Mouse (Mus musculus) CH12.LX (cell line): ENCODE data around the gene Slc39a7. TPM values are rescaled to one million over a fixed set of nuclear protein-coding genes. Genes with fewer than 3 reads are reported as not detected.
"Not testable (repeated sequence)": the region's sequence is repeated elsewhere in the genome, so short reads cannot be mapped to it uniquely, and the experiment has no call there.

Experiments used
- DNase-seq: peaks from one replicate; pipeline ENCODE4 v3.0.0-alpha.2; 2013; ENCODE audit errors: extremely low read depth
- H3K27ac ChIP-seq: 2 replicates; pipeline ENCODE4 v1.5.1; 2012; ENCODE audit warnings: low read depth, mild to moderate bottlenecking, control low read depth, moderate library complexity; ENCODE audit not compliant: insufficient read depth
- H3K27me3 ChIP-seq: replicated peaks from 2 replicates; pipeline ENCODE3; 2012; ENCODE audit warnings: inconsistent platforms
- H3K36me3 ChIP-seq, 2 experiments: replicated peaks in 1 of 2; 2 replicates each; pipeline versions ENCODE3 to v1.6.1; 2012; ENCODE audit warnings: inconsistent platforms in 1 of 2, low read length in 1 of 2, mild to moderate bottlenecking in 1 of 2, mixed read lengths in 1 of 2, moderate library complexity in 1 of 2; ENCODE audit not compliant: control insufficient read depth in 1 of 2, insufficient read depth in 1 of 2
- H3K4me1 ChIP-seq, 2 experiments: 2 replicates each; pipeline ENCODE4 v1.6.1; 2012; ENCODE audit warnings: inconsistent platforms in 1 of 2, moderate library complexity in 1 of 2; ENCODE audit not compliant: insufficient read depth in 2 of 2, control insufficient read depth in 1 of 2
- H3K4me2 ChIP-seq: 2 replicates; pipeline ENCODE4 v1.6.1; 2012; ENCODE audit warnings: low read depth, mild to moderate bottlenecking, control low read depth; ENCODE audit not compliant: poor library complexity, insufficient read depth, severe bottlenecking
- H3K4me3 ChIP-seq, 3 experiments: fragments of 150-350 bp in 1 of 3; sonication (generic) in 1 of 3; replicated peaks in 1 of 3; 2 replicates each; pipeline versions ENCODE3 to v1.5.1; 2011 to 2012; ENCODE audit warnings: low read depth in 2 of 3, low read length in 2 of 3, mild to moderate bottlenecking in 2 of 3, moderate library complexity in 2 of 3, control low read depth in 1 of 3, improper control_type of control experiment in 1 of 3, inconsistent platforms in 1 of 3, mixed read lengths in 1 of 3; ENCODE audit not compliant: poor library complexity in 1 of 3
- H3K79me2 ChIP-seq: replicated peaks from 2 replicates; pipeline ENCODE4 v1.6.1; 2012; ENCODE audit warnings: mild to moderate bottlenecking, moderate library complexity; ENCODE audit not compliant: control insufficient read depth, poor library complexity, insufficient read depth, severe bottlenecking; ENCODE audit errors: extremely low read depth
- H3K9ac ChIP-seq: 2 replicates; pipeline ENCODE4 v1.6.1; 2012; ENCODE audit warnings: low read depth, mild to moderate bottlenecking, control low read depth, moderate library complexity; ENCODE audit not compliant: insufficient read depth
- H3K9me3 ChIP-seq: replicated peaks from 2 replicates; pipeline ENCODE3; 2012; ENCODE audit warnings: low read length, inconsistent platforms, mixed read lengths
- CHD1 ChIP-seq: IDR thresholded peaks from 2 replicates; pipeline ENCODE4 v1.6.1; 2012; ENCODE audit warnings: low read depth, low read length, improper control_type of control experiment, inconsistent platforms
- CTCF ChIP-seq, 2 experiments: IDR thresholded peaks in 1 of 2; conservative IDR thresholded peaks in 1 of 2; 2 replicates each; pipeline ENCODE4 v1.5.1; 2011 to 2012; ENCODE audit warnings: low read depth in 2 of 2, low read length in 2 of 2, improper control_type of control experiment in 1 of 2, inconsistent platforms in 1 of 2, mild to moderate bottlenecking in 1 of 2, moderate library complexity in 1 of 2
- E2F4 ChIP-seq: IDR thresholded peaks from 2 replicates; pipeline ENCODE4 v1.6.1; 2011; ENCODE audit warnings: low read depth, low read length, improper control_type of control experiment; ENCODE audit not compliant: insufficient replicate concordance
- ELF1 ChIP-seq: IDR thresholded peaks from 2 replicates; pipeline ENCODE4 v1.6.1; 2014; ENCODE audit warnings: low read depth, mild to moderate bottlenecking, inconsistent platforms, low read length, improper control_type of control experiment
- EP300 ChIP-seq: IDR thresholded peaks from 2 replicates; pipeline ENCODE4 v1.6.1; 2011; ENCODE audit warnings: low read length, improper control_type of control experiment
- ETS1 ChIP-seq: conservative IDR thresholded peaks from 2 replicates; pipeline ENCODE4 v1.6.1; 2012; ENCODE audit warnings: low read depth, mild to moderate bottlenecking, inconsistent platforms, low read length, improper control_type of control experiment, moderate library complexity
- IRF4 ChIP-seq: IDR thresholded peaks from 2 replicates; pipeline ENCODE4 v1.6.1; 2014; ENCODE audit warnings: low read depth, mild to moderate bottlenecking, inconsistent platforms, low read length, improper control_type of control experiment
- JUN ChIP-seq: IDR thresholded peaks from 2 replicates; pipeline ENCODE4 v1.6.1; 2011; ENCODE audit warnings: low read depth, mild to moderate bottlenecking, low read length, improper control_type of control experiment, moderate library complexity; ENCODE audit not compliant: insufficient read depth
- KAT2A ChIP-seq: IDR thresholded peaks from 2 replicates; pipeline ENCODE4 v1.6.1; 2012; ENCODE audit warnings: low read length, improper control_type of control experiment, inconsistent platforms; ENCODE audit not compliant: insufficient replicate concordance
- MAFK ChIP-seq: IDR thresholded peaks from 2 replicates; pipeline ENCODE4 v1.6.1; 2011; ENCODE audit warnings: low read length, improper control_type of control experiment; ENCODE audit not compliant: insufficient replicate concordance
- MAX ChIP-seq: IDR thresholded peaks from 2 replicates; pipeline ENCODE4 v1.6.1; 2011; ENCODE audit warnings: low read length, improper control_type of control experiment
- MXI1 ChIP-seq: IDR thresholded peaks from 2 replicates; pipeline ENCODE4 v1.6.1; 2011; ENCODE audit warnings: mild to moderate bottlenecking, low read depth, low read length, improper control_type of control experiment
- MYC ChIP-seq: IDR thresholded peaks from 2 replicates; pipeline ENCODE4 v1.6.1; 2011; ENCODE audit warnings: low read depth, mild to moderate bottlenecking, improper control_type of control experiment, low read length
- RAD21 ChIP-seq: IDR thresholded peaks from 2 replicates; pipeline ENCODE4 v1.6.1; 2011; ENCODE audit warnings: low read depth, mild to moderate bottlenecking, low read length, improper control_type of control experiment, moderate library complexity
- RCOR1 ChIP-seq: conservative IDR thresholded peaks from 2 replicates; pipeline ENCODE4 v1.6.1; 2012; ENCODE audit warnings: low read depth, mild to moderate bottlenecking, inconsistent platforms, low read length, improper control_type of control experiment
- SIN3A ChIP-seq: IDR thresholded peaks from 2 replicates; pipeline ENCODE4 v1.6.1; 2012; ENCODE audit warnings: low read length, improper control_type of control experiment, inconsistent platforms
- SMC3 ChIP-seq: IDR thresholded peaks from 2 replicates; pipeline ENCODE4 v1.6.1; 2011; ENCODE audit warnings: low read depth, low read length, improper control_type of control experiment
- UBTF ChIP-seq: IDR thresholded peaks from 2 replicates; pipeline ENCODE4 v1.6.1; 2012; ENCODE audit warnings: low read depth, mild to moderate bottlenecking, inconsistent platforms, low read length, improper control_type of control experiment, moderate library complexity
- USF1 ChIP-seq: IDR thresholded peaks from 2 replicates; pipeline ENCODE4 v1.6.1; 2014; ENCODE audit warnings: low read depth, mild to moderate bottlenecking, inconsistent platforms, low read length, improper control_type of control experiment
- ZKSCAN1 ChIP-seq: IDR thresholded peaks from 2 replicates; pipeline ENCODE4 v1.6.1; 2012; ENCODE audit warnings: low read depth, inconsistent platforms, low read length, improper control_type of control experiment, borderline replicate concordance
- ZMIZ1 ChIP-seq: IDR thresholded peaks from 2 replicates; pipeline ENCODE4 v1.6.1; 2012; ENCODE audit warnings: low read depth, mild to moderate bottlenecking, inconsistent platforms, low read length, improper control_type of control experiment
- dilution Hi-C: fragments of 300-500 bp; cut with MboI; formaldehyde crosslinking; loops from 2 replicates; pipeline ENCODE4 v1.14.3; 2020; ENCODE audit warnings: low sequenced_read_pairs; ENCODE audit not compliant: extremely low pct_unique_long_range_greater_than_20kb, extremely low pct_ligation_motif_present
- in situ Hi-C: fragments of 300-500 bp; cut with MboI; formaldehyde crosslinking; loops from 3 replicates; pipeline ENCODE4 v1.14.3; 2019; ENCODE audit warnings: low sequenced_read_pairs, low pct_ligation_motif_present, low pct_unique_long_range_greater_than_20kb, mixed read lengths
- polyA plus RNA-seq: library from polyadenylated mRNA; unstranded; fragments of >175 nt; gene quantifications from 2 replicates; pipeline ENCODE4 v1.2.1, GENCODE M21; 2012; ENCODE audit warnings: low read depth; ENCODE audit not compliant: insufficient read length
- total RNA-seq, 2 experiments: library from RNA; depleted of rRNA; stranded (reverse); fragments of 300-350 nt in 1 of 2; fragments of >200 nt in 1 of 2; gene quantifications; 2 replicates each; pipeline ENCODE4 v1.2.3; 2012 to 2014

Slc39a7 gene
- total and polyA plus RNA-seq, 3 experiments, result 96.8 to 116 (median 105) TPM

- H3K36me3 ChIP-seq, H3K27ac ChIP-seq, H3K79me2 ChIP-seq, H3K27me3 ChIP-seq, dilution Hi-C loops, H3K4me3 ChIP-seq, DNase-seq, H3K4me2 ChIP-seq, H3K9ac ChIP-seq, H3K9me3 ChIP-seq: not testable (repeated sequence)
- H3K4me1 ChIP-seq, result peaks cover 6 to 25% of the 10 kb centered on the region in 2 experiments; a peak in 3 of 4 replicates
- TF ChIP-seq RAD21 (peak; percentile 9), CTCF (conservative IDR thresholded peaks at IDR 0.05 in 1 of 2, IDR thresholded peaks at IDR 0.05 in 1 of 2; ENCODE audit: low read depth in 2 of 2, low read length in 2 of 2) (peak in 1 of 2 experiments; percentile 45; a peak in 3 of 4 replicates)
- in situ Hi-C loops, result loop anchor here (25.0 kb wide), 1 partner anchor 1480 kb away; the partner anchor contains the start of gene H2-Q10
Measured at GRCm38 (mm10) chr17:33982136-33982535, 49.3 kb downstream of the Slc39a7 start.

- in situ Hi-C loops, result loop anchor here (25.0 kb wide), 1 partner anchor 1481 kb away; the partner anchor contains the start of gene H2-Q10
- H3K36me3 ChIP-seq, result not testable (repeated sequence)
Measured at GRCm38 (mm10) chr17:33981192-33981909, 50.1 kb downstream of the Slc39a7 start.

GRCm38 (mm10) chr17:33980181-33981035, 51.1 kb downstream of the Slc39a7 start:
- dilution Hi-C loops, result no loop called here
- Histone ChIP-seq H3K79me2 (no peaks in the 10 kb centered on the region), H3K4me1 (peaks cover 6 to 20% of the 10 kb centered on the region in 2 experiments; a peak in 3 of 4 replicates), H3K4me3 (no peak overlapping the region), H3K36me3 (peaks cover 0 to 1% of the 10 kb centered on the region in 2 experiments), H3K9me3 (no peaks in the 10 kb centered on the region), H3K27ac (no peak overlapping the region), H3K4me2 (no peak overlapping the region), H3K9ac (no peak overlapping the region), H3K27me3 (no peaks in the 10 kb centered on the region)
- in situ Hi-C loops, result loop anchor here (25.0 kb wide), 1 partner anchor 1482 kb away; the partner anchor contains the start of gene H2-Q10
- TF ChIP-seq EP300, result no peak
- no peak for TF ChIP-seq USF1
- TF ChIP-seq MYC, result no peak
- no peak for TF ChIP-seq IRF4
- no peak for TF ChIP-seq ZKSCAN1
- TF ChIP-seq CHD1, result no peak
- no peak for TF ChIP-seq MAX
- no peak for TF ChIP-seq SIN3A
- no peak for TF ChIP-seq MXI1
- no peak for TF ChIP-seq RCOR1
- no peak for TF ChIP-seq MAFK
- no peak for TF ChIP-seq KAT2A
- no peak for TF ChIP-seq ETS1
- TF ChIP-seq JUN, result no peak
- no peak for TF ChIP-seq SMC3
- TF ChIP-seq ZMIZ1, result no peak
- no peak for TF ChIP-seq E2F4
- TF ChIP-seq UBTF, result no peak
- TF ChIP-seq ELF1, result no peak
- DNase-seq, result no peak

More at GRCm38 (mm10) chr17:33981192-33981909, 50.1 kb downstream of the Slc39a7 start:
- dilution Hi-C loops, H3K4me2 ChIP-seq, H3K27me3 ChIP-seq, H3K9ac ChIP-seq, DNase-seq, H3K4me3 ChIP-seq, H3K27ac ChIP-seq, H3K9me3 ChIP-seq, H3K79me2 ChIP-seq: not testable (repeated sequence)
- peaks cover 6 to 25% of the 10 kb centered on the region in 2 experiments; a peak in 3 of 4 replicates for H3K4me1 ChIP-seq
